Mouse (Mus musculus) thymus, postnatal 25 days (tissue): ENCODE measurements around the gene Strip1.
A peak's percentile ranks its signal among the peaks of the same experiment; 100 is the strongest.
"Not testable (repeated sequence)": the region's sequence is repeated elsewhere in the genome, so short reads cannot be mapped to it uniquely, and the experiment has no call there.

Source experiments
- DNase-seq: peaks from one replicate; pipeline ENCODE4 v3.0.0; 2022

The Strip1 gene

DNA sequence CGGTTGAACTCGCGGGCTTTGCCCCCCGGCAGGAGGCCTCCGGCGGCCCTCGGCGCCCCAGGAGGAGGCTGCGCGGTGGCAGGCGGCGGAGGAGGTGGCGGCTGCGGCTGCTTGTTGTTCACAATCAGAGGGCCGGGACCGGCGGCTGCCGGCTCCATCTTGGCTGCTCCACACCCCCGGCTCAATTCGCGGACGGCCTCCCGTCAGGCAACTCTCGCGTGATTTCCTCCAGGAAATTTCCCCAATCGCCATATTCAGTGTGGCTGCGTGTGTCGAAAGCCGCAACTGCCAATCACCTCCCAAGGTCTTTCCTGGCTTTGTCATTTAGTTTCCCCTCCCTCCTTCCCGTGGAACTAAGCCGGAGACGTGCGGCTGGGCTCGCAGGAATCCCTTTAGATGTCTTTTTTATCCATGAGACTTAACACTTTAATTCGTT is at the start of gene Strip1:
TSS of gene Strip1 (minus strand) at position 172 of the 436 bp plus-strand sequence.
- peak; percentile 90 for DNase-seq

DNA sequence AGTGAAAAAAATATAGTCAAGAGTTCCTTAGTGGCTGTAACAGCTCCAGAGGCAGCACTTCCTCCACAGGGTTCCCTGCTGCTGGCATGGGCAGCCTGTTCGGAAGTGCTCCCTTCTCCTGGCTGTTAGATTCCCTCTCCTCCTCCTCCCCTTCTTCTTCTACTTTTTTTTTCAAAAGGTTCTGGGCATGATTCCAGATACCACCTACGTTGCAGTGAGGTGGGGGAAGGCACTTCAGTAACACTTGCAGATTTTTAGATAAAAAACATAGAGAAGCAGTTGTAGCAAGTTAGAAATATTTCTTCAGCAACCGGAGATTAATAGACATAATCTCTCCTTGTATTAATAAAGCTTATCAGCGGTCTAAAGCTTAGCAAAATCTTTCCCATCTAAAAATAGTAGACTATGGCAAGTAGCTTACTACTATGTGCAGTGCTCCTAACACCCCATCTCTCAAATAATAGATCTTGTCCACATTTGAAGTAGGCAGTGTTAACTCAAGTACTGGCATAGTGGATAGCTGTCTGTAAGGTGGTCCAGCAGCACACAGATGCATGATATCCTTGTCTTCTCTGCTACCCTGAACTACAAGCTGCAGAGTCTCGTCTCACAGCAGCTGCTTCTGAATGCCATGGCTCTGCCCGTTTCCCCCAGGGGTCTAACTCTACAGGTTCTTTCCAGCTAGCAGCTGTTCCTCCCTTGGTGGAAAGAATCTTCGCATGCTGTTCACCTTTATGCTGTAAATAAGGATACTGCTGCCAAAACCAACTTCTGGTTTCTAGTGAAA is 49.5 kb upstream of the Strip1 start:
- DNase-seq, result no peak

DNA sequence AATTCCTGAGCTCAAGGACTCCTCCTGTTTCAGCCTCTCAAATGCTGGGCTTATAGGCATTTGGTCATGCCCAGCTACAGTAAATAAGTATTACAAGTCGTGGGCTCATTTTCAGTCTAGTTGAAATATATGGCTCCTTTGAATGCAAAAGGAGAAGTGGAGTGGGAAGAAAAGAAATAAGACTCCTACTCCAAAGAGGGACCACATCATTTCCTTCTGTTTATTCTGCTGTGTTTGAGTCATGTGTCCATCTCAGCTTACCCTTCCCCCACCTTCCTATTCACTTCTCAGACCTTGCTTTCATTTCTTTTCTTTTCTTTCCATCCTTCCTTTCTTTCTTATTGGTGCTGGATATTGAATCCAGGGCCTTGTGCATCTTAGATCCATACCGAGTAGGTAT is 40.0 kb upstream of the Strip1 start:
- no peak for DNase-seq

DNA sequence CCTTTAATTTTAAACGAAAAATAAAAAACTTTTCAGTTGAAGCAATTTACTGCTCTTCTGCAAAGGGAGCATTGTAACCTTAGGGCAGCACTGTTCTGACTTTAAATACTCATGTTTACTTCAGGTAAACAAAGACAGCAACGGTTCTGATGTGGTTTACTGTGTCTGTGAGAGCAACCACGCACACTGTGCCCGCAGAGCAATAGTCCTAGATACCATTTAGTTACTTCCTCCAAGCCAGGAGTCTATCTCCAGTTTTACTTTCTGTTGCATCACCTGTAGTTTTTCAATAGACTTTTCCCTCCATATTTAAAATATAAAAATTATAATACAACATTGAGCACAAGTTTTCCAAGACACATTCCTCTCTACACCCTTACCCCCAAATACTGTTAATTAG is 39.0 kb upstream of the Strip1 start:
- no peak for DNase-seq

DNA sequence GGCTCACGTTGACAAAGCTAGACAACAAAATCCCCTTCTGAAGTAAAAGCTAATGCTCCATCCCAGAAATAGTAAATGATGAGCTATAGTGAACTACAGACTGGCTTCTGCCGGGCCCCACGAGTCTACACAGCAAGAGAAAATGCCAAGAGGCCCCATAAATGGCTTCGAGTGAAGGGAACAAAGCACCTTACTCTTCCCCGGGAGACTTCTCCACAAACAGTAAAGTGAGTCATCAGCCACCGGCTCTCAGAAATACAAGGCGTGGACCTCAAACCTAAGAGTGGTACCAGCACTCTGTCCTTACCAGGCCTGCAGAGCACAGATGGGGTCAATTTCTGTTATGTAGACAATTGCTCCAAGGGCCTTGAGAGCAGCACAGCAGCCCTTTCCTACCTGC is 37.3 kb upstream of the Strip1 start:
- DNase-seq, result no peak

DNA sequence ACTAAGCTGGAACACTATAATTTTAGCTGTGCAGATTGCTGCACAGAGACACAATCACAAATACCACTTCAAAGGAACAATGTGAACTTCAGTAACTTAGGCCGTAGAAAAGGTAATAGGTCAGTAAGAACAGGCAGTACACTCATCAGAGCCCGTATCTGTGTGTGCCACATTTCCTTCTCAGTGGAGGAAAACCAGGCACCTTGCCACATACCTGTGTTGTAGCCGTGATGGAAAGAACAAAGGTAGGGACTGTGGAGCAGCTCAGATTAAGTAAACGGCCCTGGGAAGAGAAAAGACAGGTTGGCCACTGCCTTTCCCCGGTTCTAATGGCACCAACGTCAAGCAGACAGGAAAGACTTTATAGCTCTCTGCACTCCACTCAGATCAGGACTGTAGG is 35.9 kb upstream of the Strip1 start:
- DNase-seq, result no peak

DNA sequence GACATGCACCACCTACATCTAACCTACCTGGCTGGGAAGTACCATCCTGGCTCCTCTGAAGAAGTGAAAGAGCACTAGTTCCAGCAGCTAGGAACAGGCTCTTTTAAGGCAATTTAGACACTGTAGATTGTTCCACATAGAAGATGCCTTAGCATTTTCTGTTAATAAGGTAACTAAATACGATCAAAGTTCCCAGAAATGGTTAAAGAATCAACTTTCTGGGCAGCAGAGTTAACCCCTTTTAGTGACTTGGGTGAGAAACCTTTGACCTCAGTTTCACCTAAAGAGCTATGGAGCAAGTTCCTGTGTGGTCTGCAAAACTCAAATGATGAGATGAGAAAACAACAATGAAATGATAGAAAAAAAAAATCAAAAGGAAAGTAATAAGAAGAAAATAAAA is 33.1 kb upstream of the Strip1 start:
- no peak for DNase-seq

DNA sequence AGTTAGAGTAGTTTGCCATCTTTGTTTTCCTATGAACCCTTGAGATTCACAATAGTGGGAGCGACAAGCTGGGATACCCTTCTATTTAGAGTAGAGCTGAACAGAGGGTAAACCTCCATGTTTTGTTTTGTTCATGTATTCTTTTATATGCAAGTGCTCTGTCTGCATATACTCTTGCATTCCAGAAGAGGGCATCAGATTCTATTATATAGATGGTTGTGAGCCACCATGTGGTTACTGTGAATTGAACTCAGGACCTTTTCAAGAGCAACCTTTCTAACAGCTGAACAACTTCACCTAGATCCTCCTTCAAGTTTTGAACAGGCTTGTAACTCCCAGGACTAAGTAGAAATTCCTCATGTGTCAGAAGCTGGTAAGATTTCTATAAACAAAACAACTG is 27.5 kb upstream of the Strip1 start:
- DNase-seq, result no peak

DNA sequence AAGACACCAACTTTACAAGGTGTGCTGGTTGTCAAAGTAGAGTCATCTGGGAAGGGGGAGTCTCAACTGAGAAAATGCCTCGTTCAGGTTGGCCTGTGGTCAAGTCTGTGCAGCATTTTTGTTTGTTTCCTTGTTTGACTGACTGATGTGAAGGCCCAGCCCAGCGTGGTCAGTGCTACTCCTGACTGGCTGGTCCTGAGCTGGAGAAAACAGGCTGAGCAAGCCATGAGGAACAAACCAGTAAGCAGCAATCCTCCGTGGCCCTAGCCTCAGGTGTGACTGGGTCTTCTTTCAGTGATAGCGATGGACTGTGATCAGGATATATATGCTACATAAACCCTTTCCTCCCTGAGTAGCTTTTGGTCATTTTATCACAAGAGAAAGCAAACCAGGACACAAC is 25.4 kb upstream of the Strip1 start:
- no peak for DNase-seq

DNA sequence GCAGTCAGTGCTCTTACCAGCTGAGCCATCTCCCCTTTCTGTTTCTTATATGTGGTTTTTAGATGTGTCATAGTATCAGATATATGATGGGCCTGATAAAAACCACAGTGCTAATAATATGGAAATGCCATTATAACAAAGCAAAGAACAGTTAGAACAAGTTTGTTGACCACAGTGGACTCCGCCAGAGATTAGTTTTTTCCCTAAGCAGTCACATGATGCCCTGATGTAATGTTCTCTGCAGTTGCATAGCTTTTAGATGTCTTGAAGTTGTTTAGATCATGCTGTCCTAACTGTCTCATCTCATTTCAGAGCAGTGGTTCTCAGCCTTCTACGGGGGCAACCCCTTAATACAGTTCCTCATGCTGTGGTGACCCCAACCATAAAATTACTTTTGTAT is 24.7 kb upstream of the Strip1 start:
- DNase-seq, result no peak

DNA sequence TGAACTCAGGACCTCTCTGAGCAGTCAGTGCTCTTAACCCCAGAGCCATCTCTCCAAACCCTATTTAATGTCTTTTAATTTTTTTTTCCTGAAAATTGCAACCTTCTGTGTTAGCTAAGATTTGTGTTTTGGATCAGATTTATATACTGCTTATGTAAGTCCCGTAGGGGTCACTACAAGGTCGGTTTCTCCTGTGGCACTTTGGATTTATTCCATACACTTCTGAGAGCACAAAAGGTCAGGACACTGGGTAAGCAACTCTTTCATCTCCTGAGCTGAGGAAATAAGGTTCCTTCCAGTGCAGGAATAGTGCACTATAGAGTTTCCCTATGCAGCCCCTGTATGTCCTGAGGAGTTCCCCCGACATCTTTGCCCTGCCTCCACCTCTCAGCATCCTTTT is 24.0 kb upstream of the Strip1 start:
- no peak for DNase-seq

DNA sequence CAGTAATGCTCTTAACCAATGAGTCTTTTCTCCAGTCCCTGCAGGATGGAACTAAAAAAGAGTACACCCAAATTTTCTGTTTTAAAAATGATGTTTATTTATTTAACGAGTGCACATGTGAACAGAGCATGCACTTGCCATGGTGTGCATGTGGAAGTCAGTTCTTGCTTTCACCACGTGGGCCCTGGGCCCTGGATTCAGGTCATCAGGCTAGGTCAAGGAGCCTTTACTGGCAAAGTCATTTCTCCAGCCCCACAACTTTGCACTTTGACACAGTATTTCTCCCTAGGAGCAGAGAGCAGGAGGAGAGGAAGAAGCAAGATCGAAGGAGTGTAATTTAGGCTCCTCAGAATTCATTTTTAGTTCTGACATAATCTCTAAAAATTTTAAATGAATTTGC is 23.4 kb upstream of the Strip1 start:
- no peak for DNase-seq

DNA sequence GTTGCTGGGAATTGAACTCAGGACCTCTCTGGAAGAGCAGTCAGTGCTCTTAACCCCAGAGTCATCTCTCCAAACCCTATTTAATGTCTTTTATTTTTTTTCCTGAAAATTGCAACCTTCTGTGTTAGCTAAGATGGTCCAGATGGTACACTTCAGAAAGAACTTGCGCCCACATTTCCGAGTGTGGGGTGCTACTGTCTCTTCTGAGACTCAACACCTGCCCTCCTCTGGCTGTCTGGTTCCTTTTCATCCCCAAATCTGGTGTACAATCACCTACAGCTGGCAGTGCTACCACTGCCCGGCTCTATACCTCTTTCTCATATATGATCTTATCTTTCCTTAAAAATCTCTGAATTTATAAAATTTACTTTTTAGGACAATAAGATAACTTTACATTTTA is 21.5 kb upstream of the Strip1 start:
- no peak for DNase-seq

DNA sequence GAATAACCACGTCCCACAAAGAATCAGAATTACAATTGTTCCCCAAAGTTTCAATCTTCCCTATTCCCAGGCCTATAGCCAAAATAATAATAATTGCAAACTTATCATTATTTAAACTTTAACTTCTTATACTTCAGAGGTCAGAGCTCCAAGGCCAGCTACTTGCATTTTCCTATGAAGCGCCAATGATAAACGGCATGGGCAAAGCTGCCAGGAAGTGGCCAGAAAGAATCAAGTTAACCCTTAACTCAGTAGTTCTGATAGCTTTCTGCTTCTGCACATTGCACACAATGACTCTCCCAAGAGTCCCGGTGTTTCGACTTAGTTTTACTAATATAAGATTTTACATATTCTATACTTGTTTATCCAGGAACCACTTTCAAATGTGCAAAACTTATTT is 18.8 kb upstream of the Strip1 start:
- not testable (repeated sequence) for DNase-seq

DNA sequence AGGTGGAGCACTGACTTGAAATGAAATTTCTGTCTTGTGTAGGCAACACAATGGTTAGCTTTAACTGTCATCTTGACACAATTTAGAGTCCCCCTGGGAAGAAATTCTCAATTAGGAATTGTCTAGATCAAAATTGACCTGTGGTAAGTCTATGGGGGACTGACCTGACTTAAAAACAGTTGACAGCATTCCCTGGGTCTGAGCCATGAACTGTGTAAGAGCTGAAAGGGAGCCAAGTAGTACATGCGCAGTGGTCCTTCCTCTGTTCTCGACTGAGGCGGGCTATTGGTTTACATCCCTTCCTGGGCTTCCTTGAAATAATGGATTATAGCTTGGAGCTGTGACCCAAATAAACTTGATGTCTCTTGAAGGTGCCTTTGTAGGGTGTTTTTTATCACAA is 15.5 kb upstream of the Strip1 start:
- no peak for DNase-seq

DNA sequence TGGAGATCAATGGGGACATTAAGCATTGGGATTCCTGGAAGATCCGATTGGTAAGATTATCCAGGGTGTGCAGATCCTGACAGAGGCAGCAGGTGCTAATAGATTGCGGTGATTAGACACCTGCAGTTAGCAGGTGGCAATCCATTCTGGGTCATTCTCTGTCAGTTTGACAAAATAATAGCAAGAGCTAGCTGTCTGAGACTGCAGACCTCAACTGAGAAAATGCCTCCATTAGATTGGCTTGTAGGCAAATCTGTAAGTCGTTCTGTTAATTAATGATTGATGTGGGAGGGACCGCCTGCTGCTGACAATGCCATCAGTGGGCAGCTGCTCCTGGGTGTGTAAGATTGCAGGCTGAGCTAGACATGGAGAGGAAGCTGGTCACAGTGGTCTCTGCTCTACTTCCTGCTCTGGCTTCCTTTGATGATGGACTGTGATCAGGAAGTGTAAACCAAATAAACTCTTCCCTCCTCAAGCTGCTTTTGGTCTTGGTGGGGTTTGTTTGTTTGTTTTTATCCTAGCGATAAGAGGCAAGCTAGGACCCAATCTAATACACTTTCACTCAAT is 6.2 kb upstream of the Strip1 start:
- DNase-seq, result no peak

DNA sequence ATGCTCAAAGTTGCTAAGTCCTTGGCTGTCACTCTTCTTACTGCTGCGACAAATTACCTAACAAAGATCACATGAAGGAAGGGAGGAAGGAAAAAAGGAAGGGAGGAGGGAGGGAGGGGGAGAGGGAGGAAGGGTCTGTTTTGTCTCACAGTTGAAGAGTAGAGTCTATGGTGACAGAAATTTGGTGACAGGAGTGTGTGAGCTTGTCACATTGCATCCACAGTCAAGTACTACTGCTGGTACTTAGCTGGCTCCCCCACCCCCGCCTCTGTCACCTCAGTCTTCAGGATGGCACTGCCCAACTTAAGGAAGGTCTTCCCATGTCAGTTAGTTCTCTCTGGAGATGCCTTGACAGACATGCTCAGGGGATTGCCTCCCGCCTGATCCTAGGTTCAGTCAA is 4.7 kb upstream of the Strip1 start:
- no peak for DNase-seq

DNA sequence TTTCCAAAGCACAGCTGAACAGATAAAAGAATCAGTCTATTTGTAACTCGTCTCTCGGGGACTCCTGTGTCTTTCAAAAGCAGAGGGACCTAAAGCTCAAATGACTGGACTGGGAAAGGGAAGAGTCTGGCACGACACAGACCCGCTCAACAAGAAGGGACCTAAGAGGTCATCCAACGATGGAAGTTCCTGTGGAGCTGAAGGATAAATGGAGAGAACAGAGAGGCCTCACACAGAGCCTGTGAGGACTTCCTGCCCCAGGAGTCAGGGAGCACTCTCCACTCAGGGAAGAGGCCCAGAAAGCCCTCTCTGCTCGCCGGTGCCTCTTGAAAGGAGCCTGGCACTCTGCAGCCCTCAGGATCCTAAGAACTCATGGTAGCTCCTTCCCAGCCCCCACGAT is 4.3 kb upstream of the Strip1 start:
- no peak for DNase-seq

DNA sequence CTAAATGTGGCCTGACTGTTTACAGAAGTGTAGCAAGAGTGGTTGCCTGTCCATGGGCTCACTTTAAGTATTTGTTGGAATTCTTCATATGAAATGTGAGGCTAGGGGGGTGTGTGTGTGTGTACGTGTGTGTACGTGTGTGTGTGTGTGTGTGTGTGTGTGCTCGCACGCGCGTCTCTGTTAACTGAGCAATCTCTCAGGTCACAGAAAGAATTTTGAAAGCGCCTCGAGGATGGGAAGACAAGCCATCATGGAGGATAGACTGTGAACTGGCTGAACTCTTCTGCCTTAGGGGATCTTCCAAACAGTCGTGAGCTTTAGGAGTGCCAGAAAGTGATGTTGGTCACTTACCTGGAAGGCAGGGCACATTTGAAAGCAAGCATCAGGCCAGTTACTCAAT is 2.4 kb upstream of the Strip1 start:
- no peak for DNase-seq

DNA sequence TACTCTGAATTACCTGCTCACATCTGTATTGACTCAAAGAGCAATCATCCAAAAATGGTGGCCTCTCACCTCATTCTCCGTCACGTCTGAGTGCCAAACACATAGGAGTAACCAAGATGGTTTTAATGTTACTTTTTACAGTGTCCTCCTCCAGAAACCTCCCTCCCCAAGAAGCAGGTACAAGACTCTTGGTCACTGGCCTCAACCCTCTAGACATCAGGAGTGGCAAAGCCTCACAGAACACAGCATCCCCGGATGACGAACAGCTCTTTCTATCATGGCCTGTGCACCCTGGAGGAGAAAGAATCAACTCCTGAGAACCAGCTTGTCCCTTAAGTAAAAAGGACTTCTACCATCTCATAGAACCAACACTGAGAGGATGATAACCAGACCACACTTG is 1.3 kb upstream of the Strip1 start:
- no peak for DNase-seq

DNA sequence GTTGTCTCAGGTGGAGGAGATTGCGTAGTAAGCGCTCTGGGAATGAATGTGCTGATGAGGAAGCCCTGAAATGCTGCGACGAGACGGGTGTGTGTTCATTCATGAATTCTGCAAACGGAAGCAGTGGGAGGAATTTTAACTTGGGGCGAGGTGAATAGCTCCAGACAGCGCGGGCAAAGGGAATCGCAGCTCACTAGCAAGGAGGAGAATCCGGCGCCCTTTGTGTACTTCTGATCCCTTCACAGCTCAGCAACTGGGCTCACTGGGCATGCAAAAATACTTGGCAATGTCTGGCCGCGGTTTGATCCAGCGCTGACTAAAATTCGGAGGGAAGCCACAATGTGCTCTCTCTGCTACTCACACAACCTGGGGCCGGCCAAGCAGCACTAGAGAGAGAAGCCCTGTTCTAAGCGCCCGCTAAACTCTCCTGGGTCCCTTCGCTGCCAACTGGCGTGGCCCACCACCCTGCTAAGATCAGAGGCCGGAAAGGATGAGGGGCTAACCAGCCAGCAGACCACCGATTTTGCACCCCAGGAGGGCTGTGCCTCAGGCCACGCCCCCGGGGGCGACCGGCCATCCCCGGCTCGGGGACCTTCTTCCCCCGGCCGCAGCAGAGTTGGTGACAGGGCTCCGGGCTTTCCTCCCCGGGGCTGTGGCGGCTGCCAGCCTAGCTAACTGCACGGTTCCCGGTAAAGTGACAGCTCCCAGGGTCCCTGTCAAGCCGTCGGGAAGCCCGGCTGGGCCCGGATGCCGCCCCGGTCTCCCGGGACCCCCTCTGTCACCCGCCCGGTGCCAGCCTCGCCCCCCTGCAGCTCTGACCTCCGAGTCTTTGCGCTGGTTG is 592 bp downstream of the Strip1 start, which contains the start of gene Gm10961:
TSS of gene Gm10961 (plus strand) at position 641 of the 841 bp plus-strand sequence.
- DNase-seq, result no peak

DNA sequence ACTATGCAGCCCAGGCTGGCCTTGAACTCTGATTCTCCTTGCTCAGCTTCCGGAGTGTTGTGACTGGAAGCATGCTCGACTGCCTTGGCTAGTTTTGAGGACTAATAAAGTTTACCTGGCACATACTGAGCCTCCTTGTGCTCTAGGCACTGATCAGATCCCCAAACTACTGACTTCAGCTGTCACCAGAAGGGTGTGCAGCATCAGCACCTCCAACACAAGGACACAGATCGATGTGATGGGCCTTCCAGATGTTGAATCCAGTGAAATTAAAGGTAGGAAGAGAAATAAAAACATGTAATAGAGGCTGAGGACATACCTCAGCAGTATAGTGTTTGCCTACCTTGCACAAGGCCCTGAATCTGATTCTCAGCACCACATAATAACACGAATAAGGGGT is 2.1 kb downstream of the Strip1 start:
- no peak for DNase-seq

DNA sequence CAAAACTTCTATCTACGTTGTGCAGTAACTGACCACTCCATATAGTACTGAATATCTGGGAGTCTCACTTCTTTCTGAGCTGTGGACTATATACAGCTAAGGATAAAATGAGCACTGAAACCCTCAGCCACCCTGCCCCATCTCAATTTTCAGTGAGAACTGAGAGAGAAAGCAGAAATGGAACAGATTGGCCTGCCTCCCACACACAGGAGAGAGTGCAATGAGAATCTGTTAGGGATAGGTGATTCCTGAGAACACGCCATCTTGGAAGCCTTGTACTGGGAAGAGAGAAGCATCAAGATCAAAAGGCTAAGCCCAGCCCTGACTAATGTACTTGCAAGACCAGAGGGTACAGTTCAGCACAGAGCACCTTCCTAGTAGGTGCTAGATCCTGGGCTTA is 2.9 kb downstream of the Strip1 start:
- no peak for DNase-seq

DNA sequence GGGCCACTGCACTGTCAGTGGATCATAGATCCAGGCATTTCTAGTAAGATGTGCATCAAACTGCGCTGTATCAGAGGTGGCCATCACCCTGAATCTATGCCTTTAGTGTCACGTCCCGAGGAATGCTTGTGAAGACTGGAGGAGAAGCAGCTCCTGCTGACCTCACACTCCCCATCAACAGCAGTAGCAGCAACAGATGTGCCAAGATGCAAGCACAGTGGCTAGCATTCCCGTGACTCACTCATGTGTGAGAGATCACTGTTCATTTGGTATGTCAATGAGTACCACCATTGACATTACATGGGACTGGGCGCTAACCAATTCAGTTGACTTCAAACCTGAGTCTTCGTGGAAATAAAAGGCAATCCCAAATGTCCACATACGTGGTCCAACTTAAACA is 3.9 kb downstream of the Strip1 start:
- DNase-seq, result no peak
